Mouse (Mus musculus) small intestine, adult 2 months (tissue): Measurements from ENCODE around the gene Rab10.

ENCODE experiments used
- CTCF ChIP-seq: fragments of 200-500 bp; IDR thresholded peaks from 2 replicates; pipeline ENCODE4 v1.5.1; 2012; ENCODE audit warnings: low read depth, mild to moderate bottlenecking, control low read depth, inconsistent platforms, low read length, moderate library complexity, mixed read lengths; ENCODE audit not compliant: insufficient replicate concordance, insufficient read length; ENCODE audit errors: extremely low read depth
- POLR2A ChIP-seq: fragments of 200-500 bp; IDR thresholded peaks from 2 replicates; pipeline ENCODE4 v1.6.1; 2012; ENCODE audit warnings: low read depth, mild to moderate bottlenecking, control low read depth, inconsistent platforms, low read length, moderate library complexity

DNA sequence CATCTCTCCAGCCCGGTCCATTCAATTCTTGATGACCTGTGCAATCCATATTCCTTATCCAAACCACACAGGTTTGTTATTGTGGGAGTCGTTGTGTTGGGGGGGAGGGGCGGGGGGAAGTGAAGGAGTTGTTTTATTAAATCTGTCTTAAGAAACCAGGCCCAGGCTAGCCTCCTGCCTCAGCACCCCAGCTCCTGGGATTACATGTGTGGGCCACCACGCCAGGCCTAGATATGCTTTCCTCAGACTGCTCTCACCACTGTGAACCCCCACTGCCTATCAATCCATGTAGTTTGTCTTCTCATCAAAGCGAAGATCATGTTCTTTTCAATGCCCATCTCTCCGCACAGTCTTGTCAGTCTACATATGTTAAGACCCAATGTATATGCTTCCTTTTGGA, 63.7 kb downstream of the Rab10 start:
- TF ChIP-seq CTCF (no peak), POLR2A (no peak)
